Mouse (Mus musculus): Measurements from ENCODE around the gene Gm42957.

GRCm38 (mm10) chr3:96593790-96594560 is 41.3 kb upstream of the Gm42957 start, which contains the start of gene Polr3gl:
- TF ChIP-seq CTCF (IDR thresholded peaks at IDR 0.05; ENCODE audit: extremely low read depth, insufficient read depth, low read length) = no peak
- peak; percentile 94 for TF ChIP-seq POLR2A (IDR thresholded peaks at IDR 0.05; ENCODE audit: extremely low read depth, insufficient read depth, low read length)
